Mouse (Mus musculus): ENCODE measurements around the gene D5Ertd579e. TPM values are rescaled to one million over a fixed set of nuclear protein-coding genes. Genes with fewer than 3 reads are reported as not detected.

Gene D5Ertd579e
- polyA plus RNA-seq, 1 experiment from 2014 or later, result 16.7 TPM

GRCm38 (mm10) chr5:36594344-36594743, 101.5 kb downstream of the D5Ertd579e start:
- H3K27me3 ChIP-seq (replicated peaks), result no peaks in the 10 kb centered on the region
- H3K27ac ChIP-seq, result no peak overlapping the region
- ATAC-seq, result no peak
- no peak overlapping the region for H3K4me3 ChIP-seq (replicated peaks)
- no peaks in the 10 kb centered on the region for H3K4me1 ChIP-seq (replicated peaks)
- WGBS, result 77% methylated on average over 3 of the region's 3 CpGs
- no peak overlapping the region for H3K4me2 ChIP-seq (replicated peaks)
- no peak overlapping the region for H3K9ac ChIP-seq
- no peaks in the 10 kb centered on the region for H3K9me3 ChIP-seq
- H3K36me3 ChIP-seq, result no peaks in the 10 kb centered on the region

DNA sequence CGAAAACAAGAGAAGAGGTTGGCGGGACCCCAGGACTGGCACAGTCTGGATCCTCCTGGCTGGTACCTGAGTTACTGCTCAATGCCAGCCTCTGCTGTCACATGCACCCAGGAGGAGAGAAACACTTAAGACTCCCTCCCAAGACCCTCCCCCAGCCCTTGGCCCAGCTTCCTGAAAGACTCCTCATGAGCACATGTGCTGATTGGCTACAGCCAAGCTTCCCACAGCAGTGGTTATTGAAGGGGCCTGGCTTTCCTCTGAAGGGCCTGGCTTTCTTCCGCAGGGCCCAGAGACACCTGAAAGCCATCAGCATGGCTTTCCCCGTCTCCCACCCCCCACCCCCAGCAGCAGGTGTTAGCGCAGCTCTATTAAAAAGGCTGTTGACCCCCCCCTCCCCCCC, 102.6 kb downstream of the D5Ertd579e start, which contains the start of gene Tbc1d14:
Tbc1d14 (minus strand) TSS at position 101 of the 400 bp plus-strand sequence.
- Histone ChIP-seq H3K36me3 (no peaks in the 10 kb centered on the region), H3K4me3 (replicated peaks) (no peak within 1 kb of the TSS), H3K27ac (no peak within 1 kb of the TSS), H3K4me1 (replicated peaks) (no peaks in the 10 kb centered on the region; the same call in 1 of the 2 replicates), H3K9me3 (no peaks in the 10 kb centered on the region), H3K4me2 (replicated peaks) (no peak within 1 kb of the TSS), H3K9ac (no peak within 1 kb of the TSS), H3K27me3 (replicated peaks) (no peaks in the 10 kb centered on the region)
- 81% methylated on average over 5 of the region's 5 CpGs for WGBS
- no peak for ATAC-seq

DNA sequence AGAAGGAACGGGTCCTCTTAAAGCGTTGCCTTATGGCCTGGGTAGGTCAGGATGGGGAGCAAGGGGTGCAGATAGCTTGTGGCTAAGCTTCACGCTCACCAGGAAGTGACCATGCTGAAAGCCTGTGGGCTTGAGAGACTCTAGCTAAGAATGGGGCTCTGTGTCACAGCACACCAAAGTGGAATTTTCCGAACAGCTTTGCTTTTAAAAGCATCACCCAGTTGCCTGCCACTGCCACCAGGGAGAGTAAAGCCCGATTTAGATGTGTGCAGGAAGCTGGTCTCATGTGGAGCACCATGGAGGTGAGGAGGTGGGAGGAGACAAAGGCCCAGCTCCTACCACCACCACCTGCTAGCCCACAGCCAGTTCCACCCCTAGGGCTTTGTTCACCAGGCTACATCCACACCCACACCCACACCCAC, 105.3 kb downstream of the D5Ertd579e start:
- Histone ChIP-seq H3K4me1 (replicated peaks) (no peaks in the 10 kb centered on the region; the same call in 1 of the 2 replicates), H3K4me2 (replicated peaks) (no peak overlapping the region), H3K27me3 (replicated peaks) (no peaks in the 10 kb centered on the region), H3K27ac (no peak overlapping the region), H3K9ac (no peak overlapping the region), H3K36me3 (no peaks in the 10 kb centered on the region), H3K9me3 (no peaks in the 10 kb centered on the region), H3K4me3 (replicated peaks) (no peak overlapping the region)
- WGBS, result 61% methylated on average over 5 of the region's 5 CpGs
- ATAC-seq, result no peak

DNA sequence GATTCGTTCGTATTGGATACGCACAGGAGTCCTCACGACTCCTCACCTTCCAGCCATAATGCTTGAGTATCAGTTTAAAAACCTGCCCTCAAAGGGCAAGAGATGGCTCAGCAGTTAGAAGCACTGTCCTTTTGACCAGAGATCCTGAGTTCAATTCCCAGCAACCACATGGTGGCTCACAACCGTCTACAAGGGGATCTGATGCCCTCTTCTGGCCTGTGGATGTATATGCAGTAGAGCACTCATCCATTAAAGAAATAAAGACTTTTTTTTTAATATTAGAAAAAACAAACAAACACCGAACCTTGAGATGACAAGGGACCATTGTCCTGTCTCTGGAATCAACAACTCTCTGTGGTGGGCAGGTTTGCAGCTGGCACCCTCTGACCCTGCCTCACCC, 111.5 kb downstream of the D5Ertd579e start:
- H3K4me1 ChIP-seq (replicated peaks), result peaks cover 4% of the 10 kb centered on the region; the same call in 1 of the 2 replicates
- H3K27ac ChIP-seq, result no peak overlapping the region
- H3K36me3 ChIP-seq, result no peaks in the 10 kb centered on the region
- no peak overlapping the region for H3K9ac ChIP-seq
- no peak for ATAC-seq
- H3K4me3 ChIP-seq (replicated peaks), result no peak overlapping the region
- H3K27me3 ChIP-seq (replicated peaks), result no peaks in the 10 kb centered on the region
- no peak overlapping the region for H3K4me2 ChIP-seq (replicated peaks)
- 66% methylated on average over 6 of the region's 6 CpGs for WGBS
- no peaks in the 10 kb centered on the region for H3K9me3 ChIP-seq

DNA sequence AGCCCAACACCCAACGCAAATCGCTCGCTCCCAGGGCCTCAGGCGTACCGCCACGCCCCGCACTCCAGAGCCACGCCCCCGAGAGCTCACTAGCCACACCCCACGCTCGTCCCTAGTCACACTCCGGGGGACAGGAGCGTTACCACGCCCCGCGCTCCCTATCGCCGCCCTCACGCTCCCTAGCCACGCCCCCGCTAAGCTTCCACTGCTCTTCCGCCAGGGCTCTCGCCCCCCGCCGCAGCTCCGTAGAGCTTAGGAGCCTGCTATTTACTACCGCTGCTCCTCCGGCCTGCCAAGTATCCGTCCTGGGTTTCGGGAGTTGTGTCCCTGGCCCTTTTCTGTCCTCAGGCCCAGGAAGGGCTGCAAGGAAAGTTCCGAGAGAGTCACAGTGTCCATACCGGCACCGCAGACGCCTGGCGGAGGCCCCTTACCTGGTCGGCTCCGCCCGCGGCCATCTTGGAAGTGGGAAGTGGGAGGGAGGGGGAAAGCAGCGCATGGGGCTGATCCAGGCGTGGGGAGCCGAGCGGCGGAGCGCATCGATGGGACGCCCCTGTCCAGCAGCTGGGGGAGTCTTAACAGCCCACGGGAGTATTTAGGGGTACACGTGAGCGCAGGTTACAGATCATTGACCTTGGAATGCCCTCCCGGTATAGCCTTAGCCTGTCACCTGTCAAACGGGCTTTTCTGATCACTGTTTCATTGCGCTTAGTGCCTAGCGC, 113.7 kb downstream of the D5Ertd579e start:
- H3K4me3 ChIP-seq (replicated peaks), result peak overlapping the region; percentile 76
- H3K27me3 ChIP-seq (replicated peaks), result no peaks in the 10 kb centered on the region
- H3K27ac ChIP-seq, result peak overlapping the region; percentile 80
- 1% methylated on average over 54 of the region's 54 CpGs for WGBS
- no peaks in the 10 kb centered on the region for H3K9me3 ChIP-seq
- H3K4me2 ChIP-seq (replicated peaks), result peak overlapping the region; percentile 91
- peak overlapping the region; percentile 74 for H3K9ac ChIP-seq
- H3K36me3 ChIP-seq, result no peaks in the 10 kb centered on the region
- H3K4me1 ChIP-seq (replicated peaks), result 0 out of 2 replicates have a peak, but pooled peaks cover 4% of the 10 kb centered on the region
- peak; percentile 98 for ATAC-seq

- ATAC-seq, result no peak; the same call in 1 of the 2 replicates
- Histone ChIP-seq H3K4me2 (replicated peaks) (peak overlapping the region; percentile 91), H3K36me3 (no peaks in the 10 kb centered on the region), H3K4me3 (replicated peaks) (peak overlapping the region; percentile 76), H3K9ac (peak overlapping the region; percentile 62), H3K4me1 (replicated peaks) (0 out of 2 replicates have a peak, but pooled peaks cover 4% of the 10 kb centered on the region), H3K9me3 (no peaks in the 10 kb centered on the region), H3K27ac (peak overlapping the region; percentile 80; the same call in 1 of the 2 replicates), H3K27me3 (replicated peaks) (no peaks in the 10 kb centered on the region)
- WGBS, result under 1% methylated on average over 40 of the region's 40 CpGs
Observed at GRCm38 (mm10) chr5:36581259-36581923, 114.4 kb downstream of the D5Ertd579e start.

DNA sequence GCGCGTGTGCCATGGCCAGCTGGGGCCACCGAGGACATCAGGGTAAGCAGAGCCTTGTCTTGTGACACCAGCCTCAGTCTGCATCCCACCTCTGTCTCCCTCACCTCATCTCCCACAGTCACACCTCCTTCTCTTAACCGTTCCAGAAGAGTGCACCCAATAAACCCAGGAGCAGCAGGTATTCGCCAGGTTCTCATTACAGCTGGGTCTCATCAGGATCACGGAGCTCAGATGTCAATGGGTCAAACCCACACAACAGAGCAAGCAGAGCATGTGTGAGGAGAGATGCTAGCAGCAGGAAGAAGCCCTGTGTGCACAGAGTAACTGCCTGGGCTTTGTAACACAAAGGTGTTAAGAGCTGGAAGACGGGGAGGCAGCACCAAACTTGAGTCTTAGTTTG, 115.9 kb downstream of the D5Ertd579e start:
- Histone ChIP-seq H3K9ac (no peak overlapping the region), H3K4me2 (replicated peaks) (peak overlapping the region; percentile 4; the same call in 1 of the 2 replicates), H3K27me3 (replicated peaks) (no peaks in the 10 kb centered on the region), H3K9me3 (no peaks in the 10 kb centered on the region), H3K36me3 (no peaks in the 10 kb centered on the region), H3K27ac (no peak overlapping the region), H3K4me3 (replicated peaks) (no peak overlapping the region), H3K4me1 (replicated peaks) (peaks cover 8% of the 10 kb centered on the region; the same call in 1 of the 2 replicates)
- no peak for ATAC-seq
- 78% methylated on average over 7 of the region's 7 CpGs for WGBS

GRCm38 (mm10) chr5:36578982-36579381, 116.8 kb downstream of the D5Ertd579e start:
- no peak overlapping the region for H3K9ac ChIP-seq
- peaks cover 17% of the 10 kb centered on the region for H3K4me1 ChIP-seq (replicated peaks)
- no peak for ATAC-seq
- H3K36me3 ChIP-seq, result no peaks in the 10 kb centered on the region
- H3K9me3 ChIP-seq, result no peaks in the 10 kb centered on the region
- no peak overlapping the region for H3K27ac ChIP-seq
- no peak overlapping the region for H3K4me2 ChIP-seq (replicated peaks)
- H3K4me3 ChIP-seq (replicated peaks), result no peak overlapping the region
- H3K27me3 ChIP-seq (replicated peaks), result no peaks in the 10 kb centered on the region
- 80% methylated on average over 2 of the region's 2 CpGs for WGBS

DNA sequence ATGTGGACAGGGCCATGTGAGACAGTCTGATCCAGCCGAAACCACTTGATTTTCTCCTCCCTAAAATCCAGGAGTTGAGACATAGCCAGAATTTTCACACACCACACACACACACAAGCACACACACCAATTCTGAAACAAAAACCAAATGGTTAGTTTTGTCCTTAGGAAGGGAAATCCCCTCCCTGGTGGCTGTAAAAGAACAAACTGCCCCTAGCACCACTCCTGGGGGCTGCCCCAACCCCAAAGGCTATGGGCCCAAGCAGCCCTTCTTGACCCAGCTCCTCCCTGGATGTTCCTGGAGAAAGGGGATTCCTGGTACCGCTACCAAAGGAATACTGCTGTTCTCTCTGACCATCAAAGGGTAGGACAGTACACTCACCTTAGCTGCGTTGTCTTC, 119.4 kb downstream of the D5Ertd579e start:
- Histone ChIP-seq H3K9ac (no peak overlapping the region), H3K36me3 (no peaks in the 10 kb centered on the region; the same call in 1 of the 2 replicates), H3K4me3 (replicated peaks) (no peak overlapping the region), H3K27me3 (replicated peaks) (no peaks in the 10 kb centered on the region), H3K4me2 (replicated peaks) (no peak overlapping the region), H3K9me3 (no peaks in the 10 kb centered on the region), H3K4me1 (replicated peaks) (peaks cover 21% of the 10 kb centered on the region), H3K27ac (no peak overlapping the region)
- WGBS, result 84% methylated on average over 3 of the region's 3 CpGs
- ATAC-seq, result no peak

DNA sequence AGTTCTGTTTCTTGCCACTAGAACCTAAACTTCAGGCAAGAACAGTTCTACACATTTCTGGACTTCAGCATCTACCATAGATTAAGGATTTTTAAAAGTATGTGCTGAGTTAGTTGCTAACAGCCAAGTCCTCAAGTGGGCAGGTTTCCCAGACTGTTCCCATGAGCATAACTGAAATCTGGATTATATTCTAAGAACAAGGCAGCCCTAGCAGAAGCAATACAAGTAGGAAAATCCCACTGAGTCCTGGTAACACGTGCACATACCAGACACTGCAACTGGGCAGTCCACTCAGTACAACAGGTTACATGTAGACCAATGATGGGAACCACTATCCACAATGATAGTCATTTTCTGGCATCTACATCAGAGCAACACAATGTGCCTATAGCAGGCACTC, 120.1 kb downstream of the D5Ertd579e start:
- WGBS, result 77% methylated on average over 1 of the region's 1 CpGs
- no peak overlapping the region for H3K4me3 ChIP-seq (replicated peaks)
- ATAC-seq, result no peak
- H3K4me2 ChIP-seq (replicated peaks), result no peak overlapping the region
- no peak overlapping the region for H3K9ac ChIP-seq
- peaks cover 18% of the 10 kb centered on the region for H3K4me1 ChIP-seq (replicated peaks)
- peaks cover 6% of the 10 kb centered on the region for H3K36me3 ChIP-seq
- H3K9me3 ChIP-seq, result no peaks in the 10 kb centered on the region
- H3K27me3 ChIP-seq (replicated peaks), result no peaks in the 10 kb centered on the region
- H3K27ac ChIP-seq, result 0 out of 2 replicates have a peak overlapping the region, but pooled peaks have one; percentile 84

DNA sequence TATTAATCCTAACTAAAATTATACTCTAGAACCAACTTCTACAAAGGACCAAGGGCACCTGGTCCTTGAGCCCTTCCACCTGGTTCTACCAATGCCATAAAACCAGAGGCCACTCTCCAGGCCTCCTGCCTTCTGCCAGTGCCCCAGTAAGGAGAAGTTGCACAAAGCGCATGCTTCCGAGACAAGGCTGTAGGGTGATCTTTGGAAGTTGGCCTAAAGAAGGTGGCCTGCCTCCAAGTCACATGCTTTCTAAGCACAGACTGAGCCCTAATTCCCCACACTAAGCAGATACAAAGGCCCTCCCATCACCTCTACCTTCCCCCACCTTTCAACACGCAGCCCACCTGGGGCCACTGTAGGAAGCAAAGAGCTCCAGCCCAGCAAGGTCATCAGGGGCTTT, 120.6 kb downstream of the D5Ertd579e start:
- ATAC-seq, result peak; percentile 37
- H3K4me2 ChIP-seq (replicated peaks), result no peak overlapping the region
- H3K4me3 ChIP-seq (replicated peaks), result no peak overlapping the region
- H3K9ac ChIP-seq, result no peak overlapping the region
- H3K27me3 ChIP-seq (replicated peaks), result no peaks in the 10 kb centered on the region
- peaks cover 7% of the 10 kb centered on the region for H3K36me3 ChIP-seq
- peaks cover 18% of the 10 kb centered on the region for H3K4me1 ChIP-seq (replicated peaks)
- peak overlapping the region; percentile 84; the same call in 1 of the 2 replicates for H3K27ac ChIP-seq
- WGBS, result 78% methylated on average over 3 of the region's 3 CpGs
- no peaks in the 10 kb centered on the region for H3K9me3 ChIP-seq

DNA sequence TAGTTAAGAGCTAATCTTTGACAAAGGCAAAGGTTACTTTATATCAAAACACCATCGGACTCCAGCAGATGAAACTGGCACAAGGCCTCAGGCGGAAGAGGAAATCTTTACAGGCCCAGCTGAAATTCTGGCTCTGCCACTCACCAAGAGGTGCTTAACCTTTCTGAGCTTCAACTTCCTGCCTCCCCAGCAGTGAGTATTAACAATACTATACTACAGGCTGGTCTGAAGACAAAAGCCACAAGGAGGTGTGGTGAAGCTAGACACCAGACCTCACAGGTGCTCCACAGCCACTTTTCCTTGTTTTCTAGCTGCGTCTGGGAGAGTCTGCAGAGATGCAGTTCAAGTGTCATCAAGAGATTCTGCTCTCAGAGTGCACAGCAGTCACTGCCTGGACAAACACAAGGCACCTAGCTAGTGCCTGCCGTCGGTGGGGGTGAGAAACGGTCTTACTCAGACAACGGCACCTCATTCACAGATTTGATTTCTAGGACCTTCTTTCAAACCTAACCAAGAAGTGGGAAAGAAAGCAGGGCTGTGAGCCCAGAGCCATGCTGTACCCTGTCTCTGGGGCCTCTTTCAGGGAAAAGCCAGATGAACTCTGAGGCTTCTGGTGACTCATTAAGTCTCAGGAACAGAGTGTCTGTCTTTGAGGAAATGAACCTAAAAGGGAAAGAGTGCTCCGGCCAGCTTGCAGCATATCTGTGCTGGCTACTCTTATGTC, 121.5 kb downstream of the D5Ertd579e start:
- Histone ChIP-seq H3K4me1 (replicated peaks) (peaks cover 18% of the 10 kb centered on the region), H3K36me3 (peaks cover 7% of the 10 kb centered on the region), H3K9me3 (no peaks in the 10 kb centered on the region), H3K4me3 (replicated peaks) (no peak overlapping the region), H3K4me2 (replicated peaks) (peak overlapping the region; percentile 28), H3K9ac (no peak overlapping the region), H3K27me3 (replicated peaks) (no peaks in the 10 kb centered on the region), H3K27ac (peak overlapping the region; percentile 84)
- ATAC-seq, result peak; percentile 84
- WGBS, result 32% methylated on average over 8 of the region's 8 CpGs
